Mouse (Mus musculus): ENCODE data around the gene Ptprf.

GRCm38 (mm10) chr4:118178952-118179466 is 112.2 kb downstream of the Ptprf start:
- TF ChIP-seq CTCF (IDR thresholded peaks at IDR 0.05; ENCODE audit: borderline replicate concordance, extremely low read depth, insufficient read depth, insufficient read length), result no peak
- TF ChIP-seq POLR2A (IDR thresholded peaks at IDR 0.05; ENCODE audit: borderline replicate concordance, extremely low read depth, insufficient read depth, insufficient read length, poor library complexity, severe bottlenecking), result no peak

Data from brain, embryonic 14.5 days (tissue).